Mouse (Mus musculus) adrenal gland, adult 8-10 months (tissue): ENCODE measurements at regions not wholly inside any gene's neighbourhood (a gene's known extent, or its start where the extent isn't known, plus 50 kb on each side); places are given as distances from the start of the nearest gene placed in this dataset.
A peak's percentile ranks its signal among the peaks of the same experiment; 100 is the strongest.

Experiments used
- DNase-seq: peaks from one replicate; pipeline ENCODE4 v3.0.0; 2022

GRCm38 (mm10) chr10:68842023-68842735 is 118.7 kb downstream of the Tmem26 start:
- peak; percentile 11 for DNase-seq

GRCm38 (mm10) chr10:68844066-68844465 is 120.6 kb downstream of the Tmem26 start:
- DNase-seq: no peak

GRCm38 (mm10) chr10:68844596-68844995 is 121.2 kb downstream of the Tmem26 start:
- DNase-seq: no peak

- DNase-seq: no peak
Measured at GRCm38 (mm10) chr10:68851153-68851552, 127.7 kb downstream of the Tmem26 start.

GRCm38 (mm10) chr10:68855934-68856891 is 132.8 kb downstream of the Tmem26 start:
- DNase-seq: no peak

- no peak for DNase-seq
Measured at GRCm38 (mm10) chr10:68864606-68865378, 141.3 kb downstream of the Tmem26 start.

- DNase-seq: no peak
Measured at GRCm38 (mm10) chr10:68865776-68866175, 142.3 kb downstream of the Tmem26 start.

GRCm38 (mm10) chr10:68867361-68867760 is 143.9 kb downstream of the Tmem26 start:
- DNase-seq: no peak

GRCm38 (mm10) chr10:68872102-68872501 is 148.7 kb downstream of the Tmem26 start:
- no peak for DNase-seq

GRCm38 (mm10) chr10:68875641-68876040 is 152.2 kb downstream of the Tmem26 start:
- DNase-seq: no peak

GRCm38 (mm10) chr10:68893100-68893841 is 169.8 kb downstream of the Tmem26 start:
- peak; percentile 6 for DNase-seq

GRCm38 (mm10) chr10:68894121-68894520 is 170.7 kb downstream of the Tmem26 start:
- no peak for DNase-seq

GRCm38 (mm10) chr10:68897524-68897923 is 174.1 kb downstream of the Tmem26 start:
- DNase-seq: no peak

- no peak for DNase-seq
Measured at GRCm38 (mm10) chr10:68901168-68901567, 177.7 kb downstream of the Tmem26 start.

GRCm38 (mm10) chr10:68902670-68903069 is 179.2 kb downstream of the Tmem26 start:
- peak; percentile 7 for DNase-seq

GRCm38 (mm10) chr10:68904337-68904736 is 180.9 kb downstream of the Tmem26 start:
- DNase-seq: no peak

- peak; percentile 13 for DNase-seq
Measured at GRCm38 (mm10) chr10:68908236-68908635, 184.8 kb downstream of the Tmem26 start.

- no peak for DNase-seq
Measured at GRCm38 (mm10) chr10:68909018-68909417, 185.6 kb downstream of the Tmem26 start.

GRCm38 (mm10) chr10:68916147-68916546 is 192.7 kb downstream of the Tmem26 start:
- no peak for DNase-seq

- DNase-seq: no peak
Measured at GRCm38 (mm10) chr10:68935843-68936242, 212.4 kb downstream of the Tmem26 start.

- DNase-seq: no peak
Measured at GRCm38 (mm10) chr10:68943239-68943638, 208.0 kb upstream of the Rhobtb1 start.

- no peak for DNase-seq
Measured at GRCm38 (mm10) chr10:68956539-68956938, 194.7 kb upstream of the Rhobtb1 start.
